Mouse (Mus musculus): Measurements from ENCODE around the gene Arf1.

The Arf1 gene

DNA sequence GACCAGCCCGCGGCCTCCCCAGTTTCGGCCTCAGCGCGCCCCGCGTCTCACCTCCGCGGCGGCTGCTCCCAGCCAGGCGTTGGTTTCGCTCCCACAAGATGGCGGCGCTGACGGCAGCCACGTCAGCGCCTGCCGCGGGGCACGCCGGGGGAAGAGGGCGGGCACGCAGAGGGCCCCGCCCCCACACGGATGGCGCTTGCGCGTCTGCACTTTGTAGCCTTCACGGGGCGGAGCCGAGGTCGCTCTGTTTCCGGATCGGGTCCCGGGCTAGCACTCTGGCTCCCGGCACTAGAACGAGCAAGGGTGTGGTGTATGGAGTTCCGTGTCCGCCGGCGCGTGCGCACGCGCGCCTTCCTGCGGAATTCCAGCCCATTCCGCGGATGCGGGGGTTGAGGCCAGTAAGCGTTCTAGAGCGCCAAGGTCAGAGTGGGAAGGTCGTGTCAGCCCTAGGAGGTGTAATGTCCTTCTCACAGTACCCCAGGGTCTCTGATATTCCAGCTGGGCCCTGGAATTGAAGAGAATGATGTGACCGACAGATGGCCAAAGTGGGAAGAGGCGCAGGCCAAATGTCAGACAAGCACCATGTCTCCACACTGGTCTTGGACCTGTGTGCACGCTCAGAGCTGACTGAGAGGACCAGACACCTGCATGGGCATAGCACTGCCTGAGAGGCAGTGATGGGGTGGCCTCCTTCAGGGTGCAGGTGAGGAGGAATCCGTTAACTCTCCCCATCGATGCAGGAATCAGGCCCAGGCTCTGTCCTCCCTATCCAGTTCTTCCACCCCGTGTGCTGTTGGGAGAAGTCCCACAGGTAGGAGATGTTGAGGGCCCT is at the start of gene Arf1:
Gene Arf1 (minus strand): TSS at position 149 of the 832 bp plus-strand sequence.
- peak; percentile 97 for DNase-seq (ENCODE audit: low spot score)

DNA sequence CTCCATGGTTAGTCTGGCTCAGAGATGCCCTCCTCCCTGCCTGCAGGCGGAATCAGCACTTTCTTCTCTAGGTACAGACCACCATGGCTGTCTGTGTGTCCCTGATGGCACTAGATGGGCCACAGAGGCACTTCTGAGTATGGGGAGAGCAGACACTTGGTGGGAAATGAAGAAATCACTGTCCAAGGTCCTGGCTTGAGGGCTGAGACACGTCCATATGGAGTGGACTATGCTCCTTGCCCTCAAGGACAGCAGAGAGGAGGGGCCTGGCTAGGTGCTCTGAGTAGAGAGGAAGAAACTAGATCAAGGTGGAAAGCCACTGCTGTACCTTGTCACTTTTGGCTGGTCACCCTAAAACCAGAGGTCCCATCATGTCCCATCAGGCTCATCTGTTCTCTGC is 48.8 kb upstream of the Arf1 start:
- no peak for DNase-seq (ENCODE audit: low spot score)

DNA sequence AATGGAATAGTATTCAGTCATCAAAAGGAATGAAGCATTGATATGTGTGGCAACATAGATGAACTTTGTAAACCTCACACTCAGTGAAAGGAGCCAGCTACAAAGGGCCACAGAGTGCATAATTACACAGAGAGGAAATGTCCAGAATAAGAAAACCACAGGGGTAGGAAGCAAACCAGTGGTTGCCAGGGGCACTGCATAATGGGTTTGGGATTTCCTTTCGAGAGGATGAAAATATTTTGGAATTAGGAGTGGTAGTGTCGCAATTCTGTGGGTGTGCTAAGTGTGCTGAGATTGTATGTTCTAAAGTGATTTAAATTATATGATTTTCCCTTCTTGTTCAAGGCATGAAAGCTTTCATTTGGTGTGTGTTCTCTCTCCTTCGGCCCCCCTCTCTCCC is 46.1 kb upstream of the Arf1 start:
- DNase-seq (ENCODE audit: low spot score), result no peak

DNA sequence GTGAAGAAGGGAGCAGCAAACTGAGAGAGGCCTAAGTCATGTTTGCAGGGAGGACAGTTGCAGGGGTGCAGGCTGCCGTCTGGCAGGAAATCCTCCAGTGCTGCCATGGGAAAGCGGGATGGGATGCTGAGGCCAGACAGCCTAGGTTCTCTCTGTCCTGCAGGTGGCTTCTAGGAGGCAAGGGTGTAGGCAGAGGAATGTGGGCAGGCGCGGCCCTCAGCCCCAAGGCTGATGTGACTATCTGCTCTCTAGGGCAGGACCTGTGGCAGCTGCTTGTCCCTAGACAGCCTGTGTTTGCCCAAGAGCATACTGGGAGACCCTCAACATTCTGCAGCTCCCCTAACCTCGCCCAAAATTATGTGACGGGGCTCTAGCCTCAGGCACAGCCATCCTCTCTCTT is 38.7 kb upstream of the Arf1 start:
- no peak for DNase-seq (ENCODE audit: low spot score)

DNA sequence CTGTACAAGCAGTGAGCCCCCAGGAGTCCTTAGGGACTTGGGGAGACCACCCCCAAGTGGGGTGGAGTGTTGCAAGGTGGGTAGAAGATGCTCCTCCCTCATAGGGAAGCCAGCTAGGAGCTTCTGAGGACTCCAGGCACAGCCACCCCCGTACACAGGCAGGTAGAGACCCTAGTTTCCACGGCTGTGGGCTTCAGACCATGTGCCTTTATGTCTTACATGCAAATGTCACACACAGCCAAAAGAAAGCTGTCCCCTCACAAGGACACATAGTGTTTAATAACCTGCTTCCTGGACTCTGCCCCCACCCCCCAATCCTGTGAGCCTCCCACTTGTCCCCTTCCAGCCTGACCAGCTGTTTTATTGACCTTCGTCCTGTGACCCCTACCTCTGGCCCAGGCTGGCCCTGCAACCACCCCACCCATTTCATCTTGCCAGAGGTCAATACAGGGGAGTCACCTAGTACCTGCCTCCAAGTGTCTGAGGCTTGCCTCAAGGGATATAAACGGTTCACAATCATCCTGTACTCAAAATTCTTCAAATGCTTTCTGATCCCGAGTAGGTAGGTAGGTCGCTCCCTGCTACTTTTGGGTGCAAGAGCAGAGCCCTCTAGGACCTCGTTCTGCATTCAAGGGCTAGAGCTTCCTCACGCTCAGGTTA is 37.2 kb upstream of the Arf1 start:
- DNase-seq (ENCODE audit: low spot score), result no peak

DNA sequence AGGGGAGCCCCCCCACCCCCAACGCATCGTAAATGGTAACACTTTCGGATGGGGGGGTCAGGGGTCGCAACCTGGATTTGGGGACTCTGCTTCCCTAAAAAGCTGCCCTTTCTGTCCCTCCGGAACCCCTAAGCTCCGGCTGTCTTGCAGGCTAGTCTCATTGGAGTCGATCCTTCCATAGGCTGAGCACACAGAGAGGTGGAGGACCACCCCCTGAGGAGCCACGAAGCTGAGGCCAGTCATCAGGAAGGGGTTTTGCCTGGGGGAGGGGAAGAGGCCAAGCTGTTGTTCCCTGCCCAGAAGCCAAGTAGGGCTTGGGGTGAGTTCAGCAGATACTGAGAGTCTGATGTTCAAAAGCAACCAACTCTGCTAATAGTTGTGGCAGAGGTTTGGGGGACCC is 36.5 kb upstream of the Arf1 start:
- DNase-seq (ENCODE audit: low spot score), result no peak

DNA sequence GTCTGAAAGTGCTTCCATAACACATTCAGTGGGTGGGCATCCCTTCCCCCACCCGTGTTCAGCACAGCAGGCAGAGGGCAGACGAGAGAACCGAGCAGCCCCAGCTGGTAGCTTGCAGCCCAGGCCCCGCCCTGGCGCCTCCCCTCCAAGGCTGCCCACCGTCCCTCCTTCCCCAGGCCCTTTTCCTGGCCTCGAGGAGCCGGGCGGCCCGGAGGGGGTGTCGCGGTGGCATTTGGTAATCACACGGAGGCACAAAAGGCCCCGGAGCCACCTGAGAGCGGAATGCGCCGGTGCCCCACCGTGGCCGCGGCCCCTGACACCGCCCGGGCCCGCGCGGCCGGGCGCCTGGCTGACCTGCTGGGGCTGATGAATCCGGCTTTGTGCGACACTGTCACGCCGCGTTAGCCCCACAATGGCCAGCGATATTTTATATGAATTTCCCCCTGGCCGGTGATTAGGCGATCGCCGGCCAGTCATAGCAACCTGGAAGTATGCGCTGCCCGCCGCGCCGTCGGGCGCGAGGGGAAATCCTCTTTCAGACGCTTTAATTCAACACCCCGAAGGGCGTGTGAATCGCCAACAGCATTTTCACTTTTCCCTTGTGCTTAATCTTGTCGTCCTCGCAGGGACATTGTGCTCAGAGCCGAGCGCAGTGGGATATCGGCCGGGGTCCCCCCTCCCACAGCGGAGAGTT is 35.9 kb upstream of the Arf1 start:
- peak; percentile 21 for DNase-seq (ENCODE audit: low spot score)

DNA sequence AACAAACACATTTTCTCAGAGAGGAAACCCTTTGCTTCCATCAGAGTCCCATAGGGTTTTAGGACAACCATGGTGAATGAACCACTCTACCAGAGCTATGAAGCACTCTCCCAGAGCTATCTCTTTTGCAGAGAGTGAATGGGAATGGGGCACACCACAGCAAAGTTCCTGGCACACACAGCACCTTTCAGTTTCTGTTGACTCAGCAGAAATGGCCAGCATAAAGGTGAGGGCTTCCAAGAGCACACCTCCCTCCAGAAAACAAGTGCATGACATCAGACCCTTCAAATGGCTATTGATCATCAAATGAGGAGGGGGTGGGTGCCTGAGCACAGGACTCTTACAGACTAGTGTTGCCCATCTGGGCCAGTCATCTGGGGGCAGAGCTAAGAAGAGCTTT is 34.2 kb upstream of the Arf1 start:
- no peak for DNase-seq (ENCODE audit: low spot score)

DNA sequence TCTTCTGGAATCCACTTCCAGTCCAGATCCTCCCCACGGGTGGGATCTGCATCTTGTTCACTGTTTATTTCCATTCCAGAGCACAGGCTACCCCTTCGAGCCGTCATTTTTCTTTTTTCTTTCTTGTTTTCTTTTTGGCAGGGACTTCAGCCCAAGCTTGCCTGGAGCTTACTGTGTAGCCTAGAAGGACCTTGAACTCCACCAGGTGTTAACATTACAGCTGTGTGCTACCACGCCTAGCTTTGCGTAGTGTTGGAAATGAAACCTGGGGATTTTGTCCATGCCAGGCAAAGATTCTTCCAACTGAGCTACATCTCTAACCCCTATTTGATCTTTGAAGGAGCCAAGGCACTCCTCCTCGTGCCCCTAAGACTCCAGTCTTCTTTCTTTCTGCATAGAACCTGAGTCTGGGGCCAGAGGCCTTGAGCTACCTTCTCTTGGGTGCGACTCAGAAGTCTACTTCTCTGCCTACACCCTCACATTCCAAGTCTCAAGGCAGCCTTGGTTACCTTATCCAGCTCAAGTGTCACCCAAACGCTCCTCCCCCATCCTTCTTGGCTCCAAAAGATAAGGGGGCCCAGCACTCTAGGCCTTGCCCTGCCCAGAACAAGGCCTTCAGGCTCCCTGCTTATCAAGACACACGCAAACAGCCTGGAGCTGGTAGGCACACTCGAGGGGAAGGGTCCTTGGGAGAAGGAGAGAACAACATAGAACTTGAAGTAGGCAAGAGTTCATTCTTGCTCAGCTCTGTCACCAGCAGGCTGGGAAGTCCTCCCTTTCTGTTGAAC is 32.8 kb upstream of the Arf1 start:
- DNase-seq (ENCODE audit: low spot score), result no peak

DNA sequence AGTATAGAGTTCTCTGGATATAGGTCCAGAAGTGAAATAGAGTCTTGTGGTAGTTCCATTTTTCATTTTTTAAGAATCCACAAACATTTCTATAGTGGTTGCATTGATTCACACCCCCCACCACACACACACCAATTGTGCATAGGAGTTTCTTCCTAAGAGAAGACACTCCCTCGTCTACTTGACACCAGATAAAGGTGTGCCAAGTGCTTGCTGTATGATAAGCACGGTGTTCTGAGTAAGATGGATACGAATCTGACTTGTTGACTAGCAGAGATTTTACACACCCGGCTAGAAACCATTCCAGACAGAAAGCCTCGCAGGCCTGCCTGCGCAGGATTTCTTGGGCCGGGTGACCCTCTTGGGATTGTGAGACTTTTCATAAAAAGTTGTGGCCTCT is 31.6 kb upstream of the Arf1 start:
- DNase-seq (ENCODE audit: low spot score), result no peak

DNA sequence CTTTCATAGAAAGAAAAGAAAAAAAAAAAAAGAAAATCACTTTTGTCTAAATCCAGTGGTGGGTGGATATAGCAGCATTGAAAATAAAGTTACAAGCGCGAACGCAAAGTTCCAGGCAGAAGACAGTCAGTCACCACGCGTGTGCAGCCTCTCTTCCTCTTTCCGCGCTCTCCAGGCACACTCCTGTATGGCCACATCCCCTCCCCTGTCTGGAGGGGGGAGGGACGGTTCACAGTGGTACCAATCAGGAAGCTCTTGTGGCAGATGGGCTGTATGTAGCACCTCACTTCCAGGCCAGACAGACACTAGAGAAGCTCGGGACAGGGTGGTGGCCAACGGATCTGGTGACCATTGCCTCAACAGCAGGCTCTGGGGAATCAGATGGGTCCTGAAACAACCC is 20.0 kb upstream of the Arf1 start:
- no peak for DNase-seq (ENCODE audit: low spot score)

DNA sequence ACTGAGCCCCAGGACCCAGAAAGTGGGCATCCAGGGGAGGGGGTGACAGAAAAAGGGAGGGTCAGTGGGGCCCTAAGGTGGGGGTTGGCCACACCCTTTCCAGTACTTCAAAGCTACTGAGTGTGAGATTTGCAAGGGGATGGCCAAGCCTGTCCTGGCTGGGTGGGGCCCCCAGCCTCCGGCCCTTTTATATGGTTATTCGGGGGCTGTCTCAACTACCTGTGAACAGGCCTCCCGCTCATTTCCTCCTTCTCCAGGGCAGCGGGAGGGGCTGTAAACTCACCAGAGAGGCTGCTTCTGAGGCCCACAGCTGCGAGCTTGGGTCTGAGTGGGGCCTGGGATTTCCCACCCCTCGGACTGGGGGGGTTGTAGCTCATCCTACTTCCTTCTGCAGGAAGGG is 15.8 kb upstream of the Arf1 start:
- DNase-seq (ENCODE audit: low spot score), result no peak

DNA sequence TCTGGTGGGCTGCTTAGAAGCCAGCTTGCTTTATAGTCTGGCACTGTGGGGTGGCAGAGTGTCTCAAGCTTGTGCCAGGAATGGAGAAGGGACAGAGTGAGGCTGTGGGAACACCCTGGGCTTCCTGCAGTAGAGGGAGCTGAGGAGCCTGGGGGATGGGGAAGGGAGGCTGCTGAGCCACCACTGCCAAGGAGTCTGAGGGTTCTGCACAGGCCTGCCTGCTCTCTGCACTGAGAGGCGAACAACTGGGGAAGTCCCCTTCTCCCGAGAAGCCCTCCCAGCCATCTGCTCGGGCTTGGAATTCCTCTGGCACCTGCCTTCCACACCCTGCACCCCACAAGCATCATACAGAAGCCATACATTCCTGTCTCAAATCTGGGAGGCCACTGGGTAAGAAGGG is 13.8 kb upstream of the Arf1 start:
- DNase-seq (ENCODE audit: low spot score), result no peak

DNA sequence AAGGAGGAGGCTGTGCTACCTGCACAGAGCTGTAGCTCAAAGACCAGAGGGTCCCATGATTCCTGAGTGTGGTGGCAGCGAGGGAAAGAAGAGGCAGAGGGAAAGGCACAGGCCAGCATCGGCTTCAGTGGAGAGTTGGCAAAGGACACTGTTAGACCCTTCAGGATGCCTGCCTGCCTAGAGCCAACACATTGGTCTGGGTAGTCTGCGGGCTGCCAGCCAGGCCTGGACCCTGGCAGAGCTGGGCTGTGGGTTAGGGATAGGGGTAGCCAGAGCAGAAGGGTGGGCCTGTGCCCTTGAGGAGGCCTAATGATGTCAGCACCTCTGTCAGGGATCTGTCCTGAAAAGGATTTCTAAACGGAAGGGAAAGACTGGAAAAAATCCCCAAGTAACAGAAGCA is 11.7 kb upstream of the Arf1 start:
- no peak for DNase-seq (ENCODE audit: low spot score)

DNA sequence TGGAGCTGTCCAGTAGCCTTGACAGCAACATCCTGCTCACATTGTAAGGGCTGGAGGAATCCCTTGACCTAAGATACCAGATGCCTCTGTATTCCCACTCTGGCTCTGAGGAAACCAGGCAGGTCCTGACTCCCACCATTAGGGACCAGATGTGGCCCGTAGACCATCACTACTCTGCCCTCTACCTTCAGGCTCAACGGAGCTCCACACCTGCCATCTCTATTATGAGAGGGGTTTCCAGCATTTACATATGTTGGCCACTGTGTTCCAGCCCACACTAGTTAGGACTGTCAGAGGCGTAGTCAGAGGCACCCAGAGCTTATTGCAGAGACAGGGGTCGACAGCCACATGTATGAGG is 11.3 kb upstream of the Arf1 start:
- no peak for DNase-seq (ENCODE audit: low spot score)

DNA sequence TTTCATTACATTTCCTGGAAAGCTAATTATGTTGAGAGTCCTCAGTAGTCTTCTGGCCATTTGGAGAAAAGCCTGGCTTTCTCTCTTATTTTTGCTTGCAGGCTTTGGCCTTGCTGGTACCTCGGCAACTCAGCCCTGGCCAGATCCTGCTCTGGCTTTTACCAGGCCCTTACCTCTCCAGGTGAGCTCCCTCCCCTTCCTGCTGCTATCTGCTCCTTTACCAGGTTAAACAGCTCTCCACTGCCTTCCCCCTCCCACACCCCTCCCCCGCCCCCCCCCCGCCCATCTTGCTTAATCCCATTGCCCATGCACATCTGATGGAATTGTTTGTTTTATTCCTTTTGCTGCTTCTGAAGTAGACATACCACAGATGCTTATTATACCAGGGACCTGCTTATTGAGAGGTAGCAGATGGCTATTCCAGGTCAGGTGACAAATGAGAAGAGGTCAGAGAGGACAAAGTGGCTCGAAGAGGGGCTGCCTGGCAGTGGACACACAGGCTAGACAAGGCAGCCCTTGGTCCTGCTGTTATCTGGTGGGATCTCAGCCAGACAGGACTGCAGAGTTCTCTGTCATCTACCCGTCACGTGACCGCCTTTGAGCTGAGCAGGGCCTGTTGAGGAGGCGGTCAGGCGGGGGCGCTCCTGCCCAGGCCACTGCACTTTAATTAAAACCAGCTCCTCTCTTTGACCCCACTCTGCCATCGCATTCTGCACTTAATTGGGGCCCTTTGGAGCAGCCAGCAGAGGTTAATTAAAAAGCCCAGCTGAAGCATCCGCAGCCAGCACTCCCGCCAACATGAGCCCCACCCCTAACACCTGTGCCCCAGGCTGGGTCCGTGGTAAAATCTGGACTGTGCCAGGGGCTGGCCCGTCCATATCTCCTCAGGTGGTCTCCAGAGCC is 10.7 kb upstream of the Arf1 start:
- peak; percentile 77 for DNase-seq (ENCODE audit: low spot score)

DNA sequence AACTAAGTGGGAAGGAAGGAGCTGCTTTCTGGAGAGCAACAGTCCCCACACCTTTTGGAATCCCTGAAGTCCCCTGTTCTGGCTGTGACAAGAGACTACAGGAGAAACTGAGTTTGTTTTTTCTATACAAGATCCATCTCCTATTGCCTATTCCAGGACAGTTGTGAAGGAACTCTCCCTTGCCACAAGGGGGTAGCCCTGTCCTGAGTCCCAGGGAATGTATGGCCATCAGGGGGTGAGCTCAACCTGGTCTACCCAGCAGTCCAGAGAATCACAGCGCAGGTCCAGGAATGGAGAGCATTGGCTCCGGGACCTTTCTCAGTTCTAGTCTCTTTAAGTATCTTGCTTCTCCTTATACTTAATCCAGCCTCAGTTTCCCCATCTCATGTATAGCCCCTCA is 4.7 kb upstream of the Arf1 start:
- no peak for DNase-seq (ENCODE audit: low spot score)

DNA sequence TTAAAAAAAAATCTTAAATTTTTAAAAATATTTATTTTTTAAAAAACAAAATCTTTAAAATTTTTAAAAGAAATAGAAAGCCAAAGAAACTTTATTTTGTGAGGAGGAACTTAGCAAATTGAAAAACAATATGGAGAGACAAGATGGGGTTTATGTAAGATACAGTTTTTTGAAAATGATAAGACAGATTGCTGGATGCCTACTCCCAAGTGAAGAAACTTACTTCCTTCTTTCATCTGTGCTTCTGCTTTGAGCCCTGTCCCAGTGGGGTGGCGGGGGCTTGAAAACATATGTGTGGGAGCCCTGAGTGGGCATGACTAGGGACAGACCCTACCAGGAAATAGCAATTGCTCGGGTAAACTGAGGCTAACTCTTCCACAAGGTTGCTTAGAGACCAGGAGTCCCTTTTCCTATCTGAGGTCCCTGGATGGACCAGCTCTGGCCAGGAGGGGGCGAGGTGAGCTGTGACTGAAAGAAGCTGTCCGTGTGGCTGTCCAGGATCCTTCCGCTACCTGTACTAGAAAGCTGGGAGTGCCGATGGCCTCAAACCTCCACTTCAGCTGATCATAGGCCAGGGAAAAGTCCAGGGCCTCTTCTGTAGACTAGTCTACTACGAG is 2.2 kb upstream of the Arf1 start:
- DNase-seq (ENCODE audit: low spot score), result peak; percentile 78

DNA sequence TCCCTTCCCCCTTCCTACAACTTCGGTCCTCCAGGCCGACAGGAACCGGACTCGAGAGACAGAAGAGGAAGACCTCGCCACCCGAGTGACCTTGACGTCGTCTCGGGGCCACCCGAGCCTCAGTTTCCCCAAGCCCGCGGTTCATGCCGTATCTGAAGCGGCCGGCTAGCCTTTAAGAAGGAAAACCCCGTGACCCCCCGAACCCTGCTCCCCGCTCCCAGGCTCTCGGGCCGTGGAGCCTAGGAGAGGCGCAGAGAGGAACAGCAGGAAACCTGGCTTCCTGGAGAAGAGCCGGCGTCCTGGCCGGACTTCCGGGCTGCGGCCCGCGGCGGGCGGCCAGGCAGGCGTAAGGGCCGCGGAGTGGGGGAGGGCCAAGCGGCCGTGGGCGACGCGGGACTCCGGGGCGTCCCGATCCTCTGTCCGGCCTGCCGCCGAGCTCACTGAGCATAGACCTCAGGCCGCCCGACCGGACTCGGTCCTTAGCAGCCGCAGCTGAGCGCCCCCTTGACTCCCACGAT is 407 bp downstream of the Arf1 start:
- no peak for DNase-seq (ENCODE audit: low spot score)

DNA sequence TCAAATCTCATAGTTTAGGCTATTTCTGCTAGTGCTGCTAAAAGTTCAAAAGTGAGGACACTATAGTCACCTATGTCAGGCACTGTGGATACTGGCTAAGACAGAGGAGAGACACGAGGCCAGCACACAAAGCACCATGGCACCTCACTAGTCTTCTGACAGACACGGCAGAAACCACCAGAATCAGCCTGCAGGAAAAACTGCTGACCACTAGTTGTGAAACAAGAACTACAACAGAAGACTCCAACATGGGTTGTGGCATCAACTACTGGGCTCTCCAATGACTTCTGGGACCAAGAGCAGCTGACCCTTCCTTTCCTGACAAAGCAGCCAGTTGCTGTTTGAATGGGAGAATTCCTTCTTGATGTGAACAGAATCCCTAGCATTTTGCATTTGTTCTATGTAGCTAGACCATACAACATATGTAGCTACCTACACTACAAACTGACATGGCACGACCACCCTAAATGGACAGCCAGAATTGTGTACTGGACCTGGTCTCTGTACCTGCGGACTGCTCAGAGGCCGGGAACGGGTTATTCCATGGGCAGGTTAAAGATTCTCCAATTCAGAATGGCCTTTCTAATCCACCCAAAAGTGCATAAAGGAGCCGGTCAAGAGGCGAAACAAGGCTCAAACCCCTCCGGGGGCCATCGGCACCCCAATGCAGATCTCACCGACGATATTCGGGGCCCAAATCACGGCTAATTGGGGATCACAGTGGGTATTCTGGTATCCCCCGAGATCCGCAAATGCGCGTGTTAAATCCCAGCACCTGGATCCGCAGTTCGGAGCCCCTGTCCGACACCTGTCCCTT is 1.1 kb downstream of the Arf1 start:
- DNase-seq (ENCODE audit: low spot score), result no peak

All from urinary bladder, postnatal 14 days (tissue).